Mouse (Mus musculus): ENCODE results near the gene Grin2d.

The Grin2d gene

GRCm38 (mm10) chr7:45809276-45810075, 68.7 kb downstream of the Grin2d start:
- no peak for DNase-seq (ENCODE audit: low spot score in 2 of 2)

GRCm38 (mm10) chr7:45808471-45808870, 69.7 kb downstream of the Grin2d start:
- no peak for DNase-seq (ENCODE audit: low spot score in 2 of 2)

- DNase-seq (ENCODE audit: low spot score in 2 of 2): no peak
These were observed 72.2 kb downstream of the Grin2d start for GRCm38 (mm10) chr7:45805941-45806340.

- no peak for DNase-seq (ENCODE audit: low spot score in 2 of 2)
These were observed 75.6 kb downstream of the Grin2d start for GRCm38 (mm10) chr7:45802551-45802950.

GRCm38 (mm10) chr7:45801348-45801747, 76.8 kb downstream of the Grin2d start:
- DNase-seq (ENCODE audit: low spot score in 2 of 2): peak; percentile 76 to 95

GRCm38 (mm10) chr7:45800546-45801204, 77.5 kb downstream of the Grin2d start:
- DNase-seq (ENCODE audit: low spot score in 2 of 2): no peak

- DNase-seq (ENCODE audit: low spot score in 2 of 2): no peak
These were observed 78.2 kb downstream of the Grin2d start for GRCm38 (mm10) chr7:45800001-45800400.

GRCm38 (mm10) chr7:45798931-45799330, 79.2 kb downstream of the Grin2d start:
- DNase-seq (ENCODE audit: low spot score in 2 of 2): no peak

GRCm38 (mm10) chr7:45798511-45798836, 79.7 kb downstream of the Grin2d start:
- no peak for DNase-seq (ENCODE audit: low spot score in 2 of 2)

GRCm38 (mm10) chr7:45797661-45798510, 80.3 kb downstream of the Grin2d start:
- no peak for DNase-seq (ENCODE audit: low spot score in 2 of 2)

- no peak for DNase-seq (ENCODE audit: low spot score in 2 of 2)
These were observed 81.2 kb downstream of the Grin2d start for GRCm38 (mm10) chr7:45796950-45797349.

GRCm38 (mm10) chr7:45794971-45795370, 83.2 kb downstream of the Grin2d start:
- DNase-seq (ENCODE audit: low spot score in 2 of 2): no peak

GRCm38 (mm10) chr7:45793969-45794585, 84.1 kb downstream of the Grin2d start:
- no peak for DNase-seq (ENCODE audit: low spot score in 2 of 2)

- no peak for DNase-seq (ENCODE audit: low spot score in 2 of 2)
These were observed 84.9 kb downstream of the Grin2d start for GRCm38 (mm10) chr7:45793240-45793639.

- no peak for DNase-seq (ENCODE audit: low spot score in 2 of 2)
These were observed 86.3 kb downstream of the Grin2d start for GRCm38 (mm10) chr7:45791756-45792490.

GRCm38 (mm10) chr7:45790721-45791120, 87.5 kb downstream of the Grin2d start:
- no peak for DNase-seq (ENCODE audit: low spot score in 2 of 2)

GRCm38 (mm10) chr7:45787642-45788041, 90.5 kb downstream of the Grin2d start:
- no peak for DNase-seq (ENCODE audit: low spot score in 2 of 2)

- no peak for DNase-seq (ENCODE audit: low spot score in 2 of 2)
These were observed 91.3 kb downstream of the Grin2d start for GRCm38 (mm10) chr7:45786661-45787413.

- no peak for DNase-seq (ENCODE audit: low spot score in 2 of 2)
These were observed 92.0 kb downstream of the Grin2d start for GRCm38 (mm10) chr7:45786136-45786578.

GRCm38 (mm10) chr7:45785388-45786135, 92.6 kb downstream of the Grin2d start:
- no peak for DNase-seq (ENCODE audit: low spot score in 2 of 2)
